Mouse (Mus musculus) stomach, embryonic 14.5 days (tissue): ENCODE results near the gene Chchd5. TPM values are rescaled to one million over a fixed set of nuclear protein-coding genes. Genes with fewer than 3 reads are reported as not detected.

Experiments used
- ATAC-seq: fragments of 200-750 bp; cut with Nextera tagmentation; 2 replicates; pipeline ENCODE4 v1.8.0; 2017; ENCODE audit warnings: low read depth, moderate TSS enrichment; ENCODE audit not compliant: insufficient number of reproducible peaks, insufficient read depth, low FRiP score
- H3K27ac ChIP-seq: fragments of 300-500 bp; sonication (generic); 2 replicates; pipeline ENCODE4 v1.5.1; 2014; ENCODE audit warnings: mild to moderate bottlenecking, low read length, moderate library complexity, mixed read lengths
- H3K27me3 ChIP-seq: fragments of 300-500 bp; sonication (generic); 2 replicates; pipeline ENCODE4 v1.6.1; 2014; ENCODE audit warnings: low read length, control low read depth, mixed read lengths; ENCODE audit not compliant: control insufficient read depth, insufficient read depth
- H3K36me3 ChIP-seq: fragments of 300-500 bp; sonication (generic); 2 replicates; pipeline ENCODE4 v1.6.1; 2014; ENCODE audit warnings: mild to moderate bottlenecking, control low read depth, low read length, moderate library complexity, mixed read lengths; ENCODE audit not compliant: control insufficient read depth, insufficient read depth
- H3K4me1 ChIP-seq: fragments of 300-500 bp; sonication (generic); 2 replicates; pipeline ENCODE4 v1.6.1; 2014; ENCODE audit warnings: low read length, control low read depth, mixed read lengths; ENCODE audit not compliant: control insufficient read depth, insufficient read depth
- H3K4me2 ChIP-seq: fragments of 300-500 bp; sonication (generic); replicated peaks from 2 replicates; pipeline ENCODE4 v1.6.1; 2014; ENCODE audit warnings: low read depth, low read length, control low read depth
- H3K4me3 ChIP-seq: fragments of 300-500 bp; sonication (generic); 2 replicates; pipeline ENCODE4 v1.5.1; 2014; ENCODE audit warnings: low read depth, low read length, control low read depth
- H3K9ac ChIP-seq: fragments of 300-500 bp; sonication (generic); replicated peaks from 2 replicates; pipeline ENCODE4 v1.6.1; 2014; ENCODE audit warnings: low read depth, mild to moderate bottlenecking, control low read depth, low read length, moderate library complexity, mixed read lengths
- H3K9me3 ChIP-seq: fragments of 300-500 bp; sonication (generic); 2 replicates; pipeline ENCODE4 v1.6.1; 2016; ENCODE audit warnings: low read depth, low read length, control low read depth; ENCODE audit not compliant: control insufficient read depth
- WGBS: fragments of 180-500 bp; shearing (Covaris S2); extraction: QIAGEN DNeasy Blood & Tissue Kit; methylation state at CpG from one replicate; pipeline ENCODE4 v1.1.7; 2014; 5-methylcytosine and 5-hydroxymethylcytosine counted together
- polyA plus RNA-seq: library from polyadenylated mRNA; unstranded; fragments of >200 nt; fragmentation: Nextera tagmentation; extraction: Ambion mirVana; gene quantifications from 2 replicates; pipeline ENCODE4 v1.2.1, GENCODE M21; 2014

Gene Chchd5
- polyA plus RNA-seq, result 26.0 and 26.7 TPM in 2 replicates

DNA sequence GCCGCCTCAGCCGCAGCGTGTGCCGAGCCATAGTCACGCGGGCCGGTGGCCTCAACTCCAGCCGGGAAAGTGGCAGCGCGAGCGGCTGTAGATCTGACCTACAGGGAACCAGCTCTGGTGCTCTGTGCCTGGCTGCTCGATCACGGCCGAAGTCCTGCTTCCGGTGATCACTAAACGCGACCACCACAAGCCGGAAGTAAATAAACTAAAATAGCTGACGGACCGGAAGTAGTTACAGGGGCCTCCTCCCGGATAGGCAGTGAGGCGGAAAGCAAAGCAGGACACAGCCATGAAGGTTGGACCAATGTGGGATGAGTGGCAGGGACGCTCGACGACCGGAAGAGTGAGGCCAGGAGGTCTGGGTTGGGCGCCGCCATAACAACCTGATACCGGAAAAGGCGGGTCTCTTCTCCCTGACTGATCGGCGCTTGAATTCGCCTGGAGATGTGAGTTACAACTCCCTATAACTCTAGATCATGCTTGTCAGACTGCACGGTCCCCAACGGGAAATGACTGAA, at the start of gene Chchd5:
Gene Chchd5, plus strand, starts transcription at position 289 of the 518 bp plus-strand sequence.
- Histone ChIP-seq H3K36me3 (peaks cover 37% of the 10 kb centered on the region), H3K4me2 (peak within 1 kb of the TSS; percentile 88), H3K9ac (peak within 1 kb of the TSS; percentile 63), H3K4me3 (peak within 1 kb of the TSS; percentile 48), H3K9me3 (peaks cover 7% of the 10 kb centered on the region; the same call in 1 of the 2 replicates), H3K27me3 (no peaks in the 10 kb centered on the region), H3K4me1 (peaks cover 10% of the 10 kb centered on the region; the same call in 1 of the 2 replicates), H3K27ac (peak within 1 kb of the TSS; percentile 89)
- 0% methylated on average over 35 of the region's 35 CpGs for WGBS
- ATAC-seq, result peak; percentile 100

DNA sequence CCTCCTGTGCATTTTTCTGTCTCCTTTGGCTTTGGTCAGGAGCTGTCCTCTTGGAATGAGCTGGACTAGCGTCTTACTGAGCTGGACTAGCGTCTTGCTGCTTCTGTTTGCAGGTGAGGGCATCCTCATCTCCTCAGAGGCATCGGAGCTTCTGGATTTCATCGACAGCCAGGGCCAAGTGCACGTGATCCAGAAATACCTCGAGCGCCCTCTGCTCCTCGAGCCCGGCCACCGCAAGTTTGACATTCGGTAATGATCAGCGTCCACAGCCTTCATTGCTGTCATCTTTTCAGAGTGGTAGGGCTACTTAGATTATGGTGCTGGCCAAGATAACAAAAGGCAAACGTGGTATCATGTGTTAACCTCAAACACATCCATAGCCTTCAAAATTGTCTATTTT, 48.4 kb upstream of the Chchd5 start:
- no peak for ATAC-seq
- no peaks in the 10 kb centered on the region for H3K9me3 ChIP-seq
- peaks cover 30% of the 10 kb centered on the region for H3K36me3 ChIP-seq

DNA sequence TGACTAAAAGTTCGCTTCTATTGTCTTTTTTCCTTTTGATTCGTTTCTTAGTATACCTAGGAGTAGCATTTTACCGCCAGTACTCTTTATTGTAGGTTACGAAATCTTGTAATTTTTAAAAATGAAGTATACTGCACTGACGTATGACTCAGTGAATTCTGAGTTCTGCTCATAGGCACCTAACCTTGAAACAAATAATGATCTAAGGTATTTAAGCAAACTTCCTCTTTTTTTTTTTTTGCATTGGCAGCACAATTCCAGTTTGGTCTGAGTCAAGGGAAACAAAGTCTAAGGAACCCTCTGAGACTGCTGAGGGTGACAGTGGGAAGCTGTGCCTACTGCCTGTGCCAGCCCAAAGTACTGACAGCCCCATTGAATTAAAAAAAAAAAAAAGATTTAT, 46.0 kb upstream of the Chchd5 start:
- Histone ChIP-seq H3K9me3 (no peaks in the 10 kb centered on the region), H3K36me3 (peaks cover 20% of the 10 kb centered on the region), H3K27ac (no peak overlapping the region), H3K4me2 (no peak overlapping the region), H3K4me3 (no peak overlapping the region), H3K4me1 (no peaks in the 10 kb centered on the region), H3K9ac (no peak overlapping the region), H3K27me3 (no peaks in the 10 kb centered on the region)
- 89% methylated on average over 5 of the region's 5 CpGs for WGBS
- no peak for ATAC-seq

More for the DNA sequence above, 48.4 kb upstream of the Chchd5 start:
- Histone ChIP-seq H3K4me3 (no peak overlapping the region), H3K27me3 (no peaks in the 10 kb centered on the region), H3K4me2 (no peak overlapping the region), H3K9ac (no peak overlapping the region), H3K4me1 (no peaks in the 10 kb centered on the region), H3K27ac (no peak overlapping the region)
- WGBS, result 64% methylated on average over 13 of the region's 13 CpGs

DNA sequence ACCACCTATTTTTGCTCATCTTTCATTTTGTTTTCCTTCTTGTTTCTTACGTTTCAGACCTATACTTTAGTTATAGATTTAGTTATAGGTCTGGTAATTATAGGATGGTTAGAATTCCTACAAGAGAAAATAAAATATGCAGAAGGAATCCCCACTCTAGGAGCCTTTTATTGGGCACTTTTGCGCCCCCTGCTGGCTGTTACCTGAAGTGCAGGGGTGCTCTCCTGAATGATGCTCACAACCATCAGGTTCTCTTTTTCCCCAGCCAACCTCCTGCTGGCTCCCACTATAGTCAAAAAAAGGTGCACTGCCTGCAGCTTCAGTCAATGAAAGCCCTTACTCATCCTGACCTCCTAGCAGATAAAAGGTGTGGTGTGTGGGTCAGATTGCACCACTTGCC, 44.5 kb upstream of the Chchd5 start:
- Histone ChIP-seq H3K36me3 (peaks cover 16% of the 10 kb centered on the region), H3K4me3 (no peak overlapping the region), H3K9me3 (no peaks in the 10 kb centered on the region), H3K27me3 (no peaks in the 10 kb centered on the region), H3K27ac (no peak overlapping the region), H3K4me1 (no peaks in the 10 kb centered on the region), H3K9ac (no peak overlapping the region), H3K4me2 (no peak overlapping the region)
- no peak for ATAC-seq
- 59% methylated on average over 2 of the region's 2 CpGs for WGBS

DNA sequence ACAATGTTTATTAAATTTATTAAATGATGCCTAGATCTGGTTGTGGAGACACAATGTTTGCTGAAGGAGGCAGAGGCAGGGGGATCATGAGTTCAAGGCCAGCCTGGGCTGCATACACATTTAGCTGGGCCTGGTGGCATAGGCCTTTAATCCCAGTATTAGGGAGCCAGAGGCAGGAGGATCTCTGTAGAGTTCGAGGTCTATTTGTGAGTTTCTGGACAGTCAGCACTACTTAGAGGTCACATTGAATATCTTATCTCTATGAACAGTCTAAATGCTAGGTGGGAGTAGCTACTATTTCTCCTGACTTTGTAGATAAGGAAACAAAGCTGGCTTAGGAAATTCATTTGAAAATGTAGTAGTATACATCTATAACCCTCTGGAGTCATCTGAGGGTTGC, 42.0 kb upstream of the Chchd5 start:
- no peak overlapping the region for H3K4me2 ChIP-seq
- ATAC-seq, result no peak
- peaks cover 14% of the 10 kb centered on the region for H3K36me3 ChIP-seq
- no peak overlapping the region for H3K27ac ChIP-seq
- H3K9me3 ChIP-seq, result no peaks in the 10 kb centered on the region
- no peak overlapping the region for H3K9ac ChIP-seq
- no peaks in the 10 kb centered on the region for H3K27me3 ChIP-seq
- H3K4me3 ChIP-seq, result no peak overlapping the region
- no peaks in the 10 kb centered on the region for H3K4me1 ChIP-seq
- WGBS, result 93% methylated on average over 1 of the region's 1 CpGs

DNA sequence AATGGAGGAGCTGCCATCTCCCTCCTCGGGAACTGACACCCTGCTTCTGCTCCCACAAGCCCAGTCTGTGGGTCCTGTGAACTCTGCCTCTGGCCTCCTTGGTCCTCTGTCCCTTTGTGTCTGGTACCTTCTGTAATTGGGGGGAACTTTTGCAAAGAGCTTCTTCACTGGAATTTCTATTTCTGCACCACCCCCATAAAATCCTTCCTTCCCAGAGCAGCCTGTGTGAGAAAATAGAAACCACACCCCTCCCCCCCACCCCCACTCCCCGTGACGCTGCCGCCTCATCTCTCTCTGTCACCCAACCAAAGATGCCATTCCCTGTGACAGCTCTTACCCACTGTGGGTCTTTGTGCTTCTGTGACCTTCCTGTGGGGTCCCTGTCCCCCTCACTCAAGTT, 39.1 kb upstream of the Chchd5 start:
- no peaks in the 10 kb centered on the region for H3K9me3 ChIP-seq
- H3K4me1 ChIP-seq, result no peaks in the 10 kb centered on the region
- 68% methylated on average over 4 of the region's 4 CpGs for WGBS
- H3K4me2 ChIP-seq, result no peak overlapping the region
- no peak overlapping the region for H3K9ac ChIP-seq
- H3K27ac ChIP-seq, result no peak overlapping the region
- ATAC-seq, result no peak
- no peaks in the 10 kb centered on the region for H3K27me3 ChIP-seq
- peaks cover 16% of the 10 kb centered on the region for H3K36me3 ChIP-seq
- H3K4me3 ChIP-seq, result no peak overlapping the region

DNA sequence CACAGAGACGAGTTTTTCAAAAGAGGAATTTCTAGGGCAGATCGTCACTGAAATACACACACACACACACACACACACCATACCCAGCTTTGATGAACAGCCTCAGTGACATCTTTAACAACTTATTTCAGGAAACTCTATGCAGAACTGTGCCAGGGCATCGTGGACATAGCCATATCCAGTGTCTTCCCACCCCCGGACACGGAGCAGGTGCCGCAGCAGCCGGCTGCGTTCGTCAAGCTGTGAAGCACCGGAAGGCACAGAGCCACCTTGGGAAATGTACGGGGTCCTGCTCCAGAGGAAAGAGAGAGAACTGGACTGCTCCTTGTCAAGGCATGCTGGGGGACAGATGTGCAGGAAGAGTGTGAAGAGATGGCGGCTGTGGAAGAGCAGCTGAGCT, 36.7 kb upstream of the Chchd5 start:
- Histone ChIP-seq H3K4me3 (no peak overlapping the region), H3K27me3 (no peaks in the 10 kb centered on the region), H3K4me2 (no peak overlapping the region), H3K4me1 (no peaks in the 10 kb centered on the region), H3K27ac (no peak overlapping the region), H3K9me3 (no peaks in the 10 kb centered on the region), H3K36me3 (peaks cover 16% of the 10 kb centered on the region), H3K9ac (no peak overlapping the region)
- no peak for ATAC-seq
- WGBS, result 90% methylated on average over 12 of the region's 12 CpGs

DNA sequence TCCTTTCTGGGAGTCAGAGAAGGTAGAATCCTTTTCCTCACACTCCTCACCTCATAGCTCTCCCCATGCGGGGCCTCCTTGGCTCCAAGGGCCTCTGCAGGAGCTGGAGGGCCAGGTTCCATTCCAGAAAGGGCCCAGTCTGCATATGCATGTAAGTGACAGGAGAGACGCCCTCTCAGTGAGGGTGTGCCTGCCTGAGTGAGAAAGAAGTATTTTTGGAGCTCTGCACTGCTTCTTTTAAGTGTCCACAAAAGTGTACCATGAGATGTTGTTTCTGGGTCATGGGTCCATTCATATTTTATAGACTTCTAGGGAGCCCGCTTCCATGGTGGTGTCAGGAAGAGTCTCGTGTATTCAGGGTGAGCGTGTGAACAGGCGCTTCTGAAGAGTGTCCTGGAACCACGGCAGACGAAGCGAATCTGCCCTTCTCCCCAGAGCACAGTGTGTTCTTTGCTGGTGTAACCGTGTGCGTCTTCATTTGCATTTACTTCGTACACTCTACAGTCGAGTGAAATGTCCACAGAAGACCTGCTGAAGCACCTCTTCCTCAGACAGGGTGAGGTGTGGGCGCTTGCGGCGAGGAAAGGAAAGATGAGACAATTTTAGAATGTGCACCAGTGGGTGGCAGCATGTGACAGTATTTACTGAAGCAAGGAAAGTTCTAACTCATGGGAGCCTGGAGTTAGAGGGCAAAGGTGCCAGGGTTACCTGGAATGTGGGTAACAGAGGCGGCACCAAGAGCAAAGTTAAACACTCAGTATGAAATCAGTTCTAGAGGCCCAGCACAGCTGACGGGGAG, 35.4 kb upstream of the Chchd5 start:
- H3K27me3 ChIP-seq, result no peaks in the 10 kb centered on the region
- H3K4me2 ChIP-seq, result no peak overlapping the region
- H3K27ac ChIP-seq, result no peak overlapping the region
- no peak for ATAC-seq
- H3K4me1 ChIP-seq, result no peaks in the 10 kb centered on the region
- 86% methylated on average over 18 of the region's 18 CpGs for WGBS
- no peaks in the 10 kb centered on the region for H3K9me3 ChIP-seq
- H3K4me3 ChIP-seq, result no peak overlapping the region
- no peak overlapping the region for H3K9ac ChIP-seq
- H3K36me3 ChIP-seq, result peaks cover 13% of the 10 kb centered on the region
